Mouse (Mus musculus) kidney, postnatal 25 days (tissue): ENCODE data around the gene Foxp1.
A peak's percentile ranks its signal among the peaks of the same experiment; 100 is the strongest.

Experiments used
- DNase-seq, 2 experiments: peaks; one replicate each; pipeline ENCODE4 v3.0.0; 2021; ENCODE audit warnings: mixed read lengths in 2 of 2

Gene Foxp1

DNA sequence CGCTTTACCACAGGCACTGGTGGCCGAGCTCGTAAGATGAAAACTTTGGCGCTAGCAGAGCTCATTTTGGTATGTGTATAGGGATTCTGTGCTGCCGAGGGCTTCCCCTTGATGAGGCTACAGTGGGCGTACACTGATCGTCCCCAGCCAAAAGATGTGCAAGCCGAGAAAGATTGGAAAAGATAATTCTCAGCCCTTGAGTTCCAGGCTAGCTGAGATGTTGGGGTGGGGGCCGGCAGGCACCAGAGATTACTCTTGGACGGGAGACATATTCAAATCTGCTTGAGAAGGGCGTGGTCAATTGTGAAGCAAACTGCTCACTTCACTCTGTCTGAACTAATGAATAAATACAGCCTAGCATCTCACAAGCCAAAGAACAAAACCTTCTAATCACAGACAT lies 319.3 kb downstream of the Foxp1 start:
- DNase-seq: no peak

DNA sequence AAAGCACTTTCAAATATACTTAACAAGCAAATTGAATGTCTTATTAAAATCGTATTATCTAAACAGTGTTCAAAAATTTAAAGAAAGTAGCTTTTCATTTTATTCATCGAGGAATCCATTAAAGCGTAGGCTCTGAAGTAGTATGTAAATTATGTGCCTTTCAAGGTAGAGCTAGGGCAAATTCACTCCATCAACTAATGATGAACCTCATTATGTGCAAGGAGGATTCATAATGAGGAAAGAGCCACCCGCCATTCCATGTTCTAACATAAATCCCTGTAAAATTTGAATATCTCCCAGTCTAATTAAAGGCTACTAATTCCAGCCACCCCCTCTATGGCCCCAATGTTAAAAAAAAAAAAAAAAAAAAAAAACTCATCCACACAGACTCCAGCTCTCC lies 319.7 kb downstream of the Foxp1 start:
- no peak for DNase-seq

DNA sequence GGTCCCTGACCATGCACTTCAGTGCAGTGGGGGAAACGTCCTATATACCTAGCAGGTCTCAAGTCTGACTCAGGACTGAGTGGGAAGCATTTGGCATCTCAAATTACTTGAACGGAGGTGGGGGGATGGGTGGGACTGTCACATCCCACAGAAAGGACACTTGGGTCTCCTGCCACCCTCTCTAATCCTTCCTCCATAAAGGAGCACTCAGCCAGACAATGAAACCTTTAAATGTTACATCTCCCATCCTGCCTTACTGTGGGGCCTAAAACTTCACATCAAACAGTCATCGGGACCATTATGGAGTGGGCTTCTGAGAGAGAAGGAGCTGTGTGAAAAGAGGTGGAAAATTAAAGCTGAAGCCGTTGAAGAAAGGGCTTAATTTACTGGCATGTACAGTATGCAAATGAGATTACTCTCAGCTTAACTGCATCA lies 321.2 kb downstream of the Foxp1 start:
- no peak for DNase-seq

DNA sequence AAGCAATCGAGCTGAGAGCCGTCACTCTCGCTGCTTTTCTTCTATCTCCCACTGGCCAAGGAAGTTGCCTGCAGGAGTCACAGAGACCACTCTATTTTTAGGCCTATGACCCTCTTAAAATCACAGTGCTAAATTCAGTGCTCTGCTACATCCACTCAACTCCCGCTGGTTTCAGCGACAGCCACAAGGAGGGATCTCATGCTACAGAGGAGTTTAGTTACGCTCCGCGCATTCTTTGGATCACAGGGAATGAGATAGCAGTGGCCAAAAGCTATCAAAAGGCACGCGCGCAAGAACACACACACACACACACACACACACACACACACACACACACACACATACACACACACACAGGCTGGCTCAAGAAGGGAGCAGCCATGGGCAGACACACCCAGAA lies 321.9 kb downstream of the Foxp1 start:
- DNase-seq: peak in 1 of 2 experiments; percentile 40

DNA sequence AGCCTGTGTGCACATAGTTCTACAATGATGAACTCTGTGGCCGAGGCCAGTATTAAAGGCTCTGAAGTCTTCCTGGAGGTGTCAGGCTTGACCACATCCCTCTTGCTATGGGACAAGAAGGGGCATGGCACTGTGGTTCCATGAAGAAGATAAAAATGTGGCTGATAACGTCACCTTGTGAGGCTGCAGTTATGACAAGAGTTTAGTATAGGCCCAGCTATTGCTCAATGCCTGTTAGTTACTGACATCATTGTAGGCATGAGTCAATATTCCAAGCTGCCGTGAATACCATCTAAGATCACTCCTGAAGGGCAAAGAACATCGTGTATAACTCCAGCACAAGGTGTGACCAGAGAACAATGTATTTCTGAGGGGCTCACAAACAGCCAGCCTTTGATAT lies 323.2 kb downstream of the Foxp1 start:
- no peak for DNase-seq

DNA sequence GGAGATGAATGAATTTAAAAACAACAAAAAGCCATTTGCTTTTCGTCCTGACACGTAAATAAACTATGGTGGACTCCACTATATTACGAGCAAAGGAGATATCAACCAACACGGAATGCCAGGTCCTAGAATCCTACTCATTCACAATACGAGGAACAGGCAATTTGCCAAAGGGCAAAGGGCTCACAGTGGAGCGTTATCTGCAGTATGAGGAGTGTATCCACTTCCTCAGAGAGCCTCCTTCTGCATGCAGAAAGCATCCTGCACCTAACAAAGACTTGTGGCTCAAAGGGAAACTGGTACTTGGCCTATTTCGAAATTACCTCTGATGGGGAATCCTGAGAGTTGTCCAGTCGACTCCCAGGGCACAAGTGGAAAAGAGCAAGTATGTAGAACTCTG lies 328.8 kb downstream of the Foxp1 start:
- peak; percentile 61 to 62 for DNase-seq

DNA sequence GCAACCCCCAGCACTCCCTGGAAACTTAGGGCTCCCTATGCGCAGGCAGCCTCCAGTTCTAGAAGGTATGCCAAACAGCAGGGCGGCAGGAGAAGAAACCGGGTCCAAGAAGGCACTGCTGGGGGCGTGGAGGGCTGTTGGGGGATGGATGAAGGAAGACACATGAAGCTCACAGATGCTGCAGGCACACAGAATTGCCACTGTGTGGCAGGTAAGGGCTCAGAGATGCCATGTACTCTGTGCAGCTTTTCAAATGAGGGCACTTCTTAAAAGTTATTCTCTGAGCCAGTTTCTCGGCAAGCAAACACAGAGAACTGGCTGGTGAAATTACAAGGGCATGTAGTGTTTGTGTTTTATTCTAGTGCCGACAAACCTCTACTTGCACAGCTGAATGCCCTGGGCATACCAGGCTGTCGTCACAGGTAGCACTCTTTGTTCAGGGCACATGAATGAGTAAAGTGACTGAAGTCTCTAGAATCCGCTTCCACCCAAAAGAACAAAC lies 330.8 kb downstream of the Foxp1 start:
- no peak for DNase-seq

DNA sequence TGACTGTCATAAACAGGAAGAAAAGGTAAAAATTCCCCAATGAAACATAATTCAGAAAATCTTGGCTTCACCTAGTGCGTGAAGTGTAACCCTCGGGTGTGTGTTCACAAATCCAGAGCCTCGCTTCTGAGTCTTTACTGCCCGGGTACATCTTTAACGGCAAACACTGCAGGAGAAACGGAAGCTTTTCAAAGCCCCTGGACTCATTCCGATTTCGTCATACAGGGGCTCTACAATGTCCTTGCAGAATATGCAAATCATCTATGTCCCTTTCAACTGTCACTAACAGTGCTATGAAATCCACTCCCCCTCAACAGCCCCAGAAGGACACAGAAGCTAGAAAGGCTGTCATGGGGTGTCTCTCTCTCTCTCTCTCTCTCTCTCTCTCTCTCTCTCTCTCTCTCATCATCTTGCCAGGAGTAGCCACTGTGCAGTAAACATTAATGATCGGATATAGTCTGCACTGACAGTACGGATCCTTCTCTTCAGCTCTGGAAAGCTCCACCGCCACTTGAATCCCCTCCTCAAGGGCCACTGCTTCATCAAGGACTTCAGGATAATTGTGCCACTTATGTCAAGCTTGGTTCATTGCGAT lies 331.4 kb downstream of the Foxp1 start:
- no peak for DNase-seq

DNA sequence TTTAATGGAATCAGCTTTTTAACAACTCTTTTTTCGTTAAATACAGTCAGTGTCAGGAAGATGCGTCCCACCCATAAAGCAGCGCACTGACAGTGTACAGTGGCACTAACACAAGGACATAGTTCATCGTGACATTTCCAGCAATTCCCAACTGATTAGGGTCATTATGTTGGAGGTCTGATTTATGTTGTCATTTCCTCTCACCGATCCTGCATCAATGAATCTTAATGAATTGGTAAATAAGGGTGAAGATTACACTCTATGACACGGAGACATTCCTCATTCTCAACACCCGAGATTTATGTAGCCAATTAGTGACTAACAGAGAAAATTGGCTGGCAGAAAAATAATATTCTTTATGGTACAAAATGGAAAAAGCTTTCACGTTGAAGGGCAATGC lies 332.6 kb downstream of the Foxp1 start:
- no peak for DNase-seq

DNA sequence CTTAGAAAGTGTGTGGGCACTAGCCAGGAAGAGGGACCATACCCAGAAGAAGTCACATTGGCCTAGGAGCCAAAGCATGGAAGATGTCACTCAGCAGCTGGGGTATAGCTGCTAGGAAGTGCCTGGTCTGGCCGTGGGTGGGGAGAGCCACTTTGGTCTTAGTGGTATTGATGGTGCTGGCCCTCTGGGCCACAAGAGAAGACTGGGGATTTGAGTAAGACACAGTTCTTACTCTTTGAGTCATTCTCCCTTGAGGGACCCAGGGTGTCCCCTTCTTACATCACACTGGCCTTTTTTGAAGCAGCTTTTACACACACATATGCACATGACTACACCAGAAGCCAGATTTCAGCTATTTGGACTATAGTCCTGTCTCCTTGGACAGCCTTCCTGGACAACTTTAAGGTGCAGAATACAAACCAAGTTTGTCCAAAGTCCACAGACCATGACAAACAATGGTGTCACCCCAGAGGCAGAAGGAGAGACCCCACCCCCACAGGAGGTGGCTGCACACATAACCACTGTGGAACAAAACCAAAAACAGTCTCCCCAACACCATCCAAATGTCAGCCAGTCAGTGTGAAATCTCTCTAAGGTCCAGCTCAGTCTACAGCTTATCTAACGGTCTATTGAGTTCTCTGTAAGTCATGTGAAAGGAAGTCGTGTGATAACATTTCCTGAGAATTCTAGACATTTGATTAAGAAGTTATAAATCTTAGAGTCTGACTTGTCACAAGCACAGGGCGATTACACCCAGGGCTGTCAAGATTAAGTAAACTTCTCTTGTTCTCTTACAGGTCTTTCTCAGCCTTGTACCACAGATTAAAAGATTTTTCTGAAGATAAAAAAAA lies 333.9 kb downstream of the Foxp1 start:
- DNase-seq: no peak

DNA sequence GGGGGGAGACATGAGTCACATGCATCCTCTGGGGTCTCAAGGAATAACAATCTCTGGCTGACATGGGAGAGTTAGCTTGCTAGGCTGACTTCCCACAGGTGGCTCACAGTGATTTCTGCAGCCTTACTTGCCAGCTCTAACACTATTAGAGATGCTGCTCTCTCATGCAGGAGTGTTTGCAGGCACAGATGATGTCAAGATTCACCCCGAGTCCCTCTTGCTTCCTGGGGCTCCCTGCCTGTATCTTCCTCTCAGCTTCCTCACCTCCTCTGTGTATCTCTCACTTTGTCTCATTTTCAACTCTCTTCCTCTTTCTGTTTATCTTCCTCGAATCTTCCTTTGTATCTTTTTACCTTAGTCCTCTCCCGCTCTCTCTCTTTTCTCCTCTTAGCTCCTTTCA lies 334.6 kb downstream of the Foxp1 start:
- DNase-seq: no peak

DNA sequence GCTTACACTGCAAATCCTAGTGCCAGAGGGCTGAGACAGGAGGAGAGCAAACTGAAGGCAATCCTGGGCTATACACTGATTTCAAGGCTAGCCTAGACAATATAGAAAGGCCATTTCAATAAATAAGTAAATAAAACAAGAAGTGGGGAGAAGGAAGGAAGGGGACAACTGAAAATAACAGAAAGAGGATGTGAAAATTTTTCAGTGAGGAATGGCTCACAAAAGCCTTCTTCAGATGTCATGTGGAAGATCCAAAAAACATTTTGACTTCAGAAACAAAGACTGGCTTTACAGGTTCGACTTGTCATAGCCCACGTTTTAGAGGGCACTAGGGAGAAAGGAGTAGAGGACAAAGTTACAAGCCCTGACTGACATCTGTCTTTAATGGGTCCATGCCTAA lies 335.1 kb downstream of the Foxp1 start:
- no peak for DNase-seq

DNA sequence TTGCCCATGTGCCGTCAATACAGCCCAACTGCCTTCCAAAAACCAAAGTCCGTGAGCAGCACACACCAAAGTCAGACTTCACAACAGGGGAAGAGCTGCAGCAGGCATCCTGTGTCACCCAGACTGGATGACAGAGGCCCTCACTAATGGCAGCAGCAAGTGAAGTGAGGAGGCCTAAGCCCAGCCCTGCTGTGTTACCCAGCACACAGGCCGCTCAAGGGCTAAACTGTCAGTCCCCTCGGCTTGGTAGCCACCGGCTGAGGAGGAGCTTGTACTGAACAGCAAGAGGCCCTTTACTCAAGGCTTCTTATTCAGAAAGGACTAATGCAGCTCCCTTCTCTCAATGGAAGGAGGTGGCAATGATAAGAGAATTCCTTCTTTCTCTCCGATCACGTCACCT lies 336.0 kb downstream of the Foxp1 start:
- DNase-seq: no peak

DNA sequence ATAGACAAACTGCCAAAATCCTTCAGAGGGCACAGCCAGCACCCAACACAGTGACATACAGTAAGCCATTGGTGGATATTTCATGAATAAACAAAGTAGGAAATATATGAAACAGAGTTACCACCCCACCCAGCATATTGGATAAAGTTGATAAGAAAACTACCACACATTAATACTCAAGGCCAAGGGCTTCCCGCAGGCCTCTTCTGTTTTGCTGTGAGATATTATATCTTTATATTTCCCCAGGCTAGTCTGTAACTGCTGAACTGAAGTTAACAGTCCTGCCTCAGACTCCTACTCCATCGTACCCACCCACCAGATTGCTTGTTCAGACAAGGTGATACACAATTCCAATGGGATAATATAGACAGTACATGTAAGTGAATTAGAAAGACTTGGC lies 336.7 kb downstream of the Foxp1 start:
- no peak for DNase-seq

DNA sequence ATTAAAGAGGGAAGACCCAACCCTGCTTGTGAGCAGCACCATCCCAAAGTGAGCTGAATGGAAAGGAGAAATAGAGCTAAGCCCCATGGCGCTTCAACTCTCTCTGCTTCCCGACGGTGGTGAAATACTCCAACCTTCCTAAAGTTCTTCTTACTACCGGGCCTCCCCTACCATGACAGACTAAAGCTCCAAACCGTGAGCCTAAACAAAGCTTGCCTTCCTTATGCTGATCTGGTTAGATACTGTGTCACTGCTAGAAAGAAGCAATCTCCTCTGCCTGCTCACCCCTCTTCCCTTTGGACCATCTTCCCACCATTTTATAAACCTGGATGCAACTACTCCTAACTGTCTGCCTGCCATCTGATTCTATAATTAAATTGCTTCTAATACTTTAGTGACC lies 338.5 kb downstream of the Foxp1 start:
- no peak for DNase-seq

DNA sequence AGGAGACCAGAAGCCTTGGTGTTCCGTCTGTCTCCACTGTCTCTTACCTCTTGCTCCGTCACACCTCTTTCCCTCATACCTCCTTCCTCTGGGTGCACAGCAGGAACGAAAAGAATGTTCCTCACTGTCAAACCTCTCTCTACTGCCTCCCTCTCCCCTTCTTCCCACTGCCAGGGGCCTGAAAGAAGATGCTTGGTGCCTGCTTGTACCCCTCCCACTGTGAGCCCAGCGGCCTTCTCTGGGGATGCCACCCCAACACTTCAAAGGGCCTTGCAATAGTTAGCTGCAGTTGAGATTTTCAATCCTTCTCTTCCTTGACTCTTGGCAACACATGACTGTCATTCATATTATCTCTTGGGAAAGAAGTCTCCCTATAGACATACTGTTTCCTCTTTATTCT lies 339.7 kb downstream of the Foxp1 start:
- no peak for DNase-seq

DNA sequence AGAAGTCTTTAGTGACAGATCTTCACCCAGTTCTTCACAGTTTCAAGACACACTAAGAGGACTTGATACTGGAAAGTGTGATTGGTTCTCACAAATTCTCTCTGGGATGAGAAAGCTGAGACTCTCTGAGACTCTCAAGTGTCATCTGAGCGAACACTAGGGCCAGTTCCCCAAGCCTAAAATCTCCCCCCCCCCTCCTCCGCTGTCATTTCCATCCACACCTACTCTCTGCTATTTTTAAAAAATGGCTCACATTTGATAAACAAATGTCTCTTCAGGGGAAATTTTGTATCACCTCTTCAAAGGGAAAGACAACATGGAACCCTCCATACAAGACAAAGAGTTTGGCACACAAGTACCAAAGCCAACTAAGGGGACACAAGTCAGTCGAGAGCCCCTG lies 346.3 kb downstream of the Foxp1 start:
- DNase-seq: no peak

DNA sequence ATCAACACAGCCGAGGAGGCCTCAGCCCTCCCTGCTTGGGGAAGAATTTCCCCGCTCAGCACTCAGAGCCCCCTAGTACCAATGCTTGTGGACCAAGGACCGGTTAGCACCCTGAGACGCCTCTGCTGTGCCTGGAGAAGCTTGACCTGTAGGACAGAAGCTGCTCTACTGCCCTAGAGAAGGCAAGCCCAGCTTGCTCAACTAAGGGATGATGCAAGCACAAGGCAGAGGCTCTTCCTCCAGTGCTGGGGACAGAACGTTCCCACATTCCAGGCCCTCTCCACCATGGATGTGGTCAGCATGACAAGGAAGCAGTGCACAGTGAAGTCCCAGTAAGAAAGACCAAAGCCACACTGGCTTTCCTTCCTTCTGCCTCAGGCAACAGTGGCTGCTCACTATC lies 347.1 kb downstream of the Foxp1 start:
- peak in 1 of 2 experiments; percentile 46 for DNase-seq

DNA sequence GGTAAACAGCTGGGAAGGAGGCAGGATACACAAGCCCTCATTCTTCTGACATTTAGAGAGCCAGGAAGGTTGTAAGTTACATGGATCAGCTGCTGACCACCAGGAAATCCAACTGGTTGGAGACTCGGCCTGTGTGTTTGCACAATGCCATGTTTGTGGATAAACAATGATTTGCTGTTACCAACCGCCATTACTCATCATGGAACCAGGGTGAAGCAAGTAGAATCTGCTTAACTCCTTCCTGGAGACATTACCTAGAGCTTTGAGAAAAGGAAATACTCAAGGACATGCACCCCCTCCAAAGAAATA lies 348.7 kb downstream of the Foxp1 start:
- DNase-seq: no peak

DNA sequence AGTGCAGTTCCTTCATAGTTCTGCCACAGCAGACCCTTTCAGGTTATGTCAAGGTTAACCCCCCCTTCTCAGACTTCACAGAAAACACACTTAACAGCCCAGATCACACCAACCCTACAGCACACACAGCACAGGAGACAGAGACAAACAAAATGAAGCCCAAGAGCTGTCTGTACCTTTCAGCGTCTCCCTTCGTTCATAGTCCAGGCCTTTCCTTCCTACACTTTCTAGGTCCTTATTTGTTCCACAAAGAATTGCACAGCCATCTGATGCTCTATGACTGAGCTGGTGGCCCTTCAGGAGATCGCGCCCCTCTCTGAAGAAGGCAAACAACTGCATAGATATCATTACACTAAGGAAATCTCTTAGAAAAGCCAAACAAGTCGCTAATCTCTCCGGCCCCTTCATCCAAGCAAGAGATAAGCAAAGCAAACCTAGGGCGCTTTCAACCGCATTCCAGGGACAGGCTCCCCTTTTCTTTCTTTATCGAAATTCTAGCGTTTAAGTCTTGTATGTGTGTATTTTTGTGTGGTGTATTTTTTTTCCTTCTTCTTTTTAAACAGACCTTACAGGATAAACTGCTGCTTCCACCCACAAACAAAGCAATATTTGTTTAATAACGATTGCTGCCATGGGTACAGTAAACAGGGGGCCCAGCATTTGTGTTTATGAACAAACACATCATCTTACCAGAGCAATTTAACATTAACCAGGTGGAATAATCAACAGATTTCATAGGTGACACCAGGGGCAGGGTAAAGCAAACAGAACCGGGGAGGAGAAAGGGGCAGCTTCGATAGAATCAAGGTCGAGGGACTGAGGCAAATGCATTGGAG lies 349.2 kb downstream of the Foxp1 start:
- DNase-seq: no peak

DNA sequence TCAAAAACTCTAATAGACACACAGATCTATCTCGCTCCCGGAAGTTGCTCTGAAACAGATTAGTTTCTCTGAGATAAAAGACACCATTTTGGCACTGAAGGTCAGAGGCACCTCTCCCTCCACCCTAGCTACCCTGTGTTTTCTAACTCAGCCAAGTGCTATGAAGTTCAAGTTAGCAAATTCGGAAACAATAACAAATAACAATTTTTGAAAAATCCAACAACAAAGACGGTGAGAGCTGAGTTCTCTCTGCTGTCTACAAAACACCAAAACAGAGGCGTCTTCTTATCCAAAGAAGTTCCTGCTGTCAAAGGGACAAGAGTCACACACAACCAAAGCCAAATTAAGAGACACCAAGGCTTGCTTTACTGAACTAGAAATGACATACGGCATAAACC lies 349.9 kb downstream of the Foxp1 start:
- DNase-seq: no peak

DNA sequence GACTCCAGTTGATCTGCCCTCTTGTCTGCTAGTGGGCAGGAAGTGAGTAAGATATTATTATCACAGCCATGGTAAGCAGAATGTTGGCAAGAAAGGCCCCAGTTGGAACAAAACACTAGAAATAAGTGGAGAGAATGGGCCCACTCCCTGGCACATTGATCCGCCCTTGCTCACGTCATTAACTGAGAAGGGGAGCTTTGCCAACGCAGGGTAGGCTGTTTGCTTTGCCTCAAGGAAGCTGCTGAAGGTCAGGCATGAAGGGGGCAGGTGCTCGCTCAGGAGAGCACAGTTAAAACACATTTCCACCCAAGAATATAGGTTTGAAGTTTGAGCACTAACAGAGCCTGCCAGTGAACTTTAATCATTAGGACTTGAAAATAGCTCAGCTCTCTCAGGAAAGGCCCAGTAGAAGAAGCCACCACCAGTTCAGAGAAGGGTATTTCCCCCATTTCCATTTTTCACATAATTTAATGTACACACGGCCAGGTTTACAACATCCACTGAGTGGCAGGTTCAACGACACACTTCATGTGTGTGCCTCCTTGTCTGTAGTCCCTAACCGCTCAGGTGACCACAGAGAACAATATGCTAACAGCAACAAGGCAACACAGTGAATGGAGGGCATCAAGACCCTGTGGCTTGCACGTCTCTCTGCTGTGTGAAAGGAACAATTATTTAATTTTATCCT lies 350.5 kb downstream of the Foxp1 start:
- DNase-seq: peak; percentile 17 to 40

DNA sequence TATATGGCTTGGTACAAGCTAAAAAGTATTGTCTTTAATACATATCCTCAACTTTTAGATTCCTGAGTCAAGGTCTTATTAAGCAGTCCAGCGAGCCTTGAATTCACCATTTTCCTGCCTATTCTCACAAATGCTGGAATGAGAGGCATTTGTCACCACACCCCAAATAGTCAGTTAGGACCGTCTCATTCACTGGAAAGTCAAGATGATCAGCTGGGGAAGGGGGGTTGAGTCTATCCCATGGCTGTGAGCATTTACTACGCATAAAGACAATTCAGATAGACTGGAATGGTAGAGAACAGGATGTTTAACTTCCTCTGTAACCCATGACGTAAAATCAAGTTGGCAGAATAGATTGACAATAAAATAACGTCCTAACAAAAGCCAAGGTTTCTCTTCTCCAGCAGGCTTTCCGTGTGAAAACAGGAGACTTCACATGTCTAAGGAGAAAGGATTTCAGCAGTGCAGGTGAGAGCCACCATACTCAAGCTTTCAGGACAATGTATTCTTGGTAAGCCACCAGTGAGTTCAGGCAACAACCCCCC lies 351.2 kb downstream of the Foxp1 start:
- DNase-seq: no peak
